Mouse (Mus musculus) left cerebral cortex, adult 2 months (tissue): Measurements from ENCODE around the gene Gstt3. TPM values are rescaled to one million over a fixed set of nuclear protein-coding genes. Genes with fewer than 3 reads are reported as not detected.

Experiments used
- DNase-seq, 2 experiments: peaks; one replicate each; pipeline ENCODE4 v3.0.0; 2021 to 2022; ENCODE audit warnings: low spot score in 2 of 2, mixed read lengths in 1 of 2; ENCODE audit errors: extremely low spot score in 1 of 2
- H3K27ac ChIP-seq: fragments of 200-600 bp; 2 replicates; pipeline ENCODE4 v1.8.1; 2022
- H3K4me3 ChIP-seq: fragments of 200-600 bp; 2 replicates; pipeline ENCODE4 v1.8.1; 2022
- CTCF ChIP-seq: fragments of 200-600 bp; IDR thresholded peaks from 2 replicates; pipeline ENCODE4 v1.8.1; 2022; ENCODE audit warnings: antibody characterized with exemption, mild to moderate bottlenecking, moderate library complexity
- intact Hi-C: fragments of 180-260 bp; cut with DNase I; formaldehyde crosslinking; loops from one replicate; pipeline ENCODE4 v1.15.1; 2025
- total RNA-seq, 2 experiments: library from RNA; stranded (reverse); gene quantifications; 2 replicates each; pipeline ENCODE4 v1.2.3; 2021

The Gstt3 gene
- total RNA-seq, 2 experiments from 2014 or later = 1.7 to 2.8 TPM

- TF ChIP-seq CTCF = no peak
- peak in 1 of 2 experiments; percentile 43 for DNase-seq
- intact Hi-C loops = loop anchor here (5.0 kb wide), 1 partner anchor 34 kb away; no protein-coding TSS in a partner anchor
- Histone ChIP-seq H3K27ac (peak within 1 kb of the TSS; percentile 82), H3K4me3 (peak within 1 kb of the TSS; percentile 58)
Observed at GRCm38 (mm10) chr10:75798176-75798696, 17.0 kb upstream of the Gstt3 start, which contains the start of gene Gstt1. Gene Gstt1 (minus strand): TSS chr10:75798584.

DNA sequence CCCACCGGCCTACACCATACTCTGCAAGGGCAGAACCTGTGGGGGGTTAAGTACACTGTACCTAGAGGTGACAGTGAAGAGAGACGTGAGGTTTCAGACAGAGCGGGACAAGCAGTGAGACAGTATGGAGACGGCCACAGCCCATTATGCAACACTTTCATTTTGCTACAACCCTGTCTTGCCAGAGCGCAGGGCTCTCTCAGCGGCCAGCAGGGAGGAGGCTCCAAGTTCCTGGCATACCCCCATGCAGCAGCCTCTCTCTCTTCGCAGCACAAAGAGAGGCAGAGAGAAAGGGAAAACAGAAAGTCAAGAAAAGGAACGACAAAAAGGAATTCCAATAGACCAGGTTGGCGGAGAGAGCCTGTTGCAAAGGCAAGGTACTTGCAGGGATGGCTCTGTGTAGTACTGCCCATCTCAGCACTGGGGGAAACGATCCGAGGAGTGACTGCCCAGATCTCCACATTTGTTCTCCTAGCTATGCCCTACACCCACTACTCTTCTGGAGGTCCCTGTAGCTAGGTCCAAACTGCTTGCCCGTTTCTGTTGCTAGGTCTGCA lies 16.5 kb upstream of the Gstt3 start:
- no peak for TF ChIP-seq CTCF
- Histone ChIP-seq H3K4me3 (peak overlapping the region; percentile 58), H3K27ac (peak overlapping the region; percentile 82)
- intact Hi-C loops = loop anchor here (5.0 kb wide), 1 partner anchor 35 kb away; no protein-coding TSS in a partner anchor
- peak; percentile 23 to 46 for DNase-seq

GRCm38 (mm10) chr10:75796731-75797516 lies 15.7 kb upstream of the Gstt3 start:
- Histone ChIP-seq H3K4me3 (peak overlapping the region; percentile 58), H3K27ac (no peak overlapping the region)
- intact Hi-C loops = loop anchor here (5.0 kb wide), 1 partner anchor 35 kb away; no protein-coding TSS in a partner anchor
- no peak for DNase-seq
- no peak for TF ChIP-seq CTCF

DNA sequence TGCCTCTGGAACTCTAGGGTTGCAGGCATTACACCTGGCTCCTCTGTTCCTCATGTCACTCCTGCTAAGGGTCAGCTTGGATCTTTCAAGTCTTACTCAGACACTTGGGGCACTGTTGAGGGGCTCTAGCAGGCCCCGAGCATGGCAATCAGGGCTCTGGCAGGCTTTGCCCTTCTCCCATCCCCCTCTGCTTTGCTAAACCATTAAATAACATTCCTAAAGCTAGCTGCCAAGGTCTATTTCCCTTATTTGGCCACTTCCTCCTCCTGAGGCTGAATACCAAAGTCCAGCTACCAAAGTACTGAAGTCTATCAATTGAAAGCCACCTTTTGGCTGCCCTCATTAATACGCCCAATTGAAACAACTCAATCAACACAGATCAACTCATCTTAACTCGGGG lies 13.7 kb upstream of the Gstt3 start:
- Histone ChIP-seq H3K27ac (no peak overlapping the region), H3K4me3 (no peak overlapping the region)
- intact Hi-C loops = loop anchor here (5.0 kb wide), 1 partner anchor 37 kb away; no protein-coding TSS in a partner anchor
- no peak for DNase-seq
- TF ChIP-seq CTCF = no peak

- H3K4me3 ChIP-seq = no peak overlapping the region
- TF ChIP-seq CTCF = peak; percentile 3; the same call in 1 of the 2 replicates
- H3K27ac ChIP-seq = no peak overlapping the region
- no peak for DNase-seq
- intact Hi-C loops = no loop called here
Observed at GRCm38 (mm10) chr10:75790773-75791172, 9.6 kb upstream of the Gstt3 start.

DNA sequence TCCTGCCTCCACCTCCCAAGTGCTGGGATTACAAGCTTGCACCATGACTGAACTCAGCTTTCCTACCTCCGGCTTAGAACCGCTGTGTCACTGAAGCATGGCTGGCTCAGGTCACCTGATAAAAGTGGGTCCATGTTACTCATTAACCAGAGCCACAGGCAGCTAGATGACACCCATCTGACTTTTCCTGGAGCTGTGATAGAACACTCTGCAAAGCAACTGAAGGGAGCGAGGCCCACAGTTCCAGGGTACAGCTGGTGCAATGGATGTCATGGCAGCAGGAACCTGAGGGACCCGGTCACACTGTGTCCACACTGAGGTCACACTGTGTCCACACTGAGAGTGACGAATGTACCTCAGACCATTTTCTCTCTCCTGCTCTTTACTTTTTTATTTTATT lies 8.6 kb upstream of the Gstt3 start:
- TF ChIP-seq CTCF = no peak
- intact Hi-C loops = no loop called here
- Histone ChIP-seq H3K27ac (no peak overlapping the region), H3K4me3 (no peak overlapping the region)
- DNase-seq = no peak

- TF ChIP-seq CTCF = no peak
Observed at GRCm38 (mm10) chr10:75789081-75789735, 8.0 kb upstream of the Gstt3 start.

GRCm38 (mm10) chr10:75788277-75788676 lies 7.1 kb upstream of the Gstt3 start:
- intact Hi-C loops = no loop called here
- no peak for DNase-seq
- no peak for TF ChIP-seq CTCF
- Histone ChIP-seq H3K4me3 (no peak overlapping the region), H3K27ac (no peak overlapping the region)

More at GRCm38 (mm10) chr10:75789081-75789735, 8.0 kb upstream of the Gstt3 start:
- intact Hi-C loops = no loop called here
- DNase-seq = no peak
- no peak overlapping the region for H3K27ac ChIP-seq
- H3K4me3 ChIP-seq = no peak overlapping the region

GRCm38 (mm10) chr10:75785442-75785841 lies 4.2 kb upstream of the Gstt3 start:
- Histone ChIP-seq H3K4me3 (no peak overlapping the region), H3K27ac (no peak overlapping the region)
- no peak for DNase-seq
- no peak for TF ChIP-seq CTCF
- intact Hi-C loops = no loop called here

DNA sequence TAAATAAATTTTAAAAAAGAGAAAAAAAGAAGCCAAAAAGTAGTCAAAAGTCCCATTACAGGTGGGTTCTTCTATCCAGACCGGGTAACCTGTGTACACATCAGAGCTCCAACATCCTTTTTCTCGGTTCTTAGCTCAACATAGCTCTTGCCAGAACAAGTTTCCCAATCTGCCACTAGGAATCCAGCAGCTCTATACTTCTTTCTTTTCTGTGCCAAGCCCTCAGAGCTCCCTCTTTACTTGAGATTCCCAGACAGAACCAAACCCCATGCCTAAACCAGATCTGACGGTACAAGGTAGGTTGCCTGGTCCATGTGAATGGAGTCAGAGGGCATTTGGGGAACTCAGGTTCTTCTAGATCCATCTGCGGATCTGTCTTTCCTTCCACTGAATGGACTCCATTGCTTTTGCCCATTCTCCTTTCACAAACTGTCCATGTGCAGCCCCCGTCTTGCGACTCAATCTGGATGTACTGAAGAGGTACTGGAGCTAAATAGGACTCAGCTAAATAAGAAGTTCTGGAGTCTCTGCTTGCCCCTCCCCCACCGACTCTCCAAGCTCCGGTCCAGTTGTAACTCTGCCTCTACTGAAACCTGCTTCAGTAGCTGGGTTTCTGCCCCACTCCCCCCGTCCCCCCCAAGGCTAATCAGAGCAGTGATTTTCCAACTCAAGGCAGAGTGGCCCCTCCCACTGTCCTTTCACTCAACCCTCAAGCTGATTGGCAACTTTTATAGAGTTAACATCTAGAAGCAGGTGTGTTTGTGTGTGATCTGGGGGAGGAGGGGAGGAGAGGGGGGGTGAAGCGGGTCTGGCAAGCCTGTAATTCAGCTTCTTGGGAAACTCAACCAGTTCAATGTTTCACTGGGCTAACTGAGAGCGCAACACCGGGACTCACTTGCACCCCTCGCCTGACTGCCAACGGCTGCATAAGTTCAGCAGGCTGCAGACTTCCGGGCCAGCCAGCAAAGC lies 1.7 kb downstream of the Gstt3 start:
- H3K4me3 ChIP-seq = no peak overlapping the region
- intact Hi-C loops = no loop called here
- H3K27ac ChIP-seq = no peak overlapping the region
- TF ChIP-seq CTCF = no peak
- DNase-seq = no peak

DNA sequence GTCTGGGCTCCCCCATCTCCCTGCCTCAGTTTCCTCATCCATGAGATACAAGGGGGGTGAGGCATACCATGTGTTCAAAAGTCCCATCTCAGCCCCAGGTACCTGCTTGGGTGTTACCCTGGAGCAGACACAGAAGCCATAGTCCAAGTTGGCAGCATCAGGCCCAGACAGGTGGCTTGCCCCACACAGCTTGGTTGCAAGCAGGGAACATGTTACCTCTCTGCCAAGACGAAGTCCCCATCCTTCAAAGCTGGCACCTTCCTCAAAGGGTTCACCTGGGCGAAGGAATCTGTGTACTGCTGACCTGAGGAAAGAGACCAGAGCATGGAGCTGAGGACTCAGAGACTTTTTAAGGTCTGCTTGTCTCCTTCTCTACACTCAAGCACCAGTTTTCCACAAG lies 3.3 kb downstream of the Gstt3 start:
- Histone ChIP-seq H3K4me3 (no peak overlapping the region), H3K27ac (no peak overlapping the region)
- no peak for DNase-seq
- intact Hi-C loops = no loop called here
- no peak for TF ChIP-seq CTCF
